Mouse (Mus musculus) kidney, embryonic 16.5 days (tissue): ENCODE measurements at regions not wholly inside any gene's neighbourhood (a gene's known extent, or its start where the extent isn't known, plus 50 kb on each side); places are given as distances from the start of the nearest gene placed in this dataset.

ENCODE experiments used
- ATAC-seq: fragments of 200-750 bp; cut with Nextera tagmentation; 2 replicates; pipeline ENCODE4 v1.8.0; 2017; ENCODE audit warnings: moderate TSS enrichment; ENCODE audit not compliant: low FRiP score, low TSS enrichment
- H3K27ac ChIP-seq: fragments of 300-500 bp; sonication (generic); 2 replicates; pipeline ENCODE4 v1.5.1; 2014; ENCODE audit warnings: low read length
- H3K27me3 ChIP-seq: fragments of 300-500 bp; sonication (generic); 2 replicates; pipeline ENCODE4 v1.6.1; 2014; ENCODE audit warnings: low read length, control low read depth, mixed read lengths; ENCODE audit not compliant: insufficient read depth
- H3K36me3 ChIP-seq: fragments of 300-500 bp; sonication (generic); 2 replicates; pipeline ENCODE4 v1.6.1; 2014; ENCODE audit warnings: low read length, control low read depth, mixed read lengths; ENCODE audit not compliant: insufficient read depth
- H3K4me1 ChIP-seq: fragments of 300-500 bp; sonication (generic); 2 replicates; pipeline ENCODE4 v1.6.1; 2014; ENCODE audit warnings: low read length, control low read depth, mixed read lengths; ENCODE audit not compliant: insufficient read depth
- H3K4me2 ChIP-seq: fragments of 300-500 bp; sonication (generic); replicated peaks from 2 replicates; pipeline ENCODE4 v1.6.1; 2014; ENCODE audit warnings: low read depth, low read length
- H3K4me3 ChIP-seq: fragments of 300-500 bp; sonication (generic); 2 replicates; pipeline ENCODE4 v1.5.1; 2014; ENCODE audit warnings: mild to moderate bottlenecking, low read length
- H3K9ac ChIP-seq: fragments of 300-500 bp; sonication (generic); replicated peaks from 2 replicates; pipeline ENCODE4 v1.6.1; 2014; ENCODE audit warnings: low read length
- H3K9me3 ChIP-seq: fragments of 300-500 bp; sonication (generic); 2 replicates; pipeline ENCODE4 v1.6.1; 2016; ENCODE audit warnings: low read length, control low read depth
- WGBS: fragments of 180-500 bp; shearing (Covaris S2); extraction: QIAGEN DNeasy Blood & Tissue Kit; methylation state at CpG from one replicate; pipeline ENCODE4 v1.1.7; 2014; 5-methylcytosine and 5-hydroxymethylcytosine counted together

DNA sequence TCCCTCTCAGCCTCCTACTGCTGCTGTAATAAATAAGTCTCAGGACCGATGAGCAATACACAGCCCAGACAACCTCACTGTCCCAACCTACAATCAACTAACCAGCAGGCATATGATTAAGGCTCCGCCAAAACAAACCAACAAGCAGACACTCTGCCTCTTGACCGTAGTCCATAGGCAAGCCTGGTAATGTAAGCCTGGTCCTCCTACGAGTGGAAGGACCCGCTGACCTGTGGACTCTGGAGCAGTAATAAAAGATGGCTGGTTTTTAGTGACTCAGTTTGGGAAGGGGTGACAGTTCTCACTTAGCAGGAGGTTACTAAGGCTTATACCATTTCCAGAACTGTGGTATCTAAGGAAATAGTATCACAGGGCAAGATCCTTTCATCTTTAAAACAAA, 53.4 kb downstream of the Gm47996 start:
- Histone ChIP-seq H3K4me3 (no peak overlapping the region), H3K4me2 (no peak overlapping the region), H3K27me3 (no peaks in the 10 kb centered on the region), H3K9ac (no peak overlapping the region), H3K9me3 (no peaks in the 10 kb centered on the region), H3K27ac (0 out of 2 replicates have a peak overlapping the region, but pooled peaks have one; percentile 24), H3K4me1 (0 out of 2 replicates have a peak, but pooled peaks cover 3% of the 10 kb centered on the region), H3K36me3 (no peaks in the 10 kb centered on the region)
- WGBS, result 40% methylated on average over 5 of the region's 5 CpGs
- ATAC-seq, result peak; percentile 62

GRCm38 (mm10) chr1:151263830-151264229, 53.9 kb downstream of the Gm47996 start:
- no peak for ATAC-seq
- 59% methylated on average over 2 of the region's 2 CpGs for WGBS
- H3K4me1 ChIP-seq, result 0 out of 2 replicates have a peak, but pooled peaks cover 3% of the 10 kb centered on the region

GRCm38 (mm10) chr1:151264789-151265188, 54.9 kb downstream of the Gm47996 start:
- 0 out of 2 replicates have a peak, but pooled peaks cover 3% of the 10 kb centered on the region for H3K4me1 ChIP-seq
- H3K9me3 ChIP-seq, result no peaks in the 10 kb centered on the region
- no peaks in the 10 kb centered on the region for H3K27me3 ChIP-seq
- H3K4me3 ChIP-seq, result no peak overlapping the region
- no peak overlapping the region for H3K27ac ChIP-seq
- no peak overlapping the region for H3K9ac ChIP-seq
- H3K36me3 ChIP-seq, result no peaks in the 10 kb centered on the region
- no peak overlapping the region for H3K4me2 ChIP-seq
- no peak for ATAC-seq
- WGBS, result 92% methylated on average over 6 of the region's 6 CpGs

More at GRCm38 (mm10) chr1:151263830-151264229, 53.9 kb downstream of the Gm47996 start:
- Histone ChIP-seq H3K4me2 (no peak overlapping the region), H3K27ac (no peak overlapping the region), H3K36me3 (no peaks in the 10 kb centered on the region), H3K9ac (no peak overlapping the region), H3K9me3 (no peaks in the 10 kb centered on the region), H3K4me3 (no peak overlapping the region), H3K27me3 (no peaks in the 10 kb centered on the region)

- H3K9ac ChIP-seq, result no peak overlapping the region
- no peaks in the 10 kb centered on the region for H3K9me3 ChIP-seq
- no peak for ATAC-seq
- H3K36me3 ChIP-seq, result no peaks in the 10 kb centered on the region
- H3K27me3 ChIP-seq, result no peaks in the 10 kb centered on the region
- peaks cover 6% of the 10 kb centered on the region; the same call in 1 of the 2 replicates for H3K4me1 ChIP-seq
- H3K27ac ChIP-seq, result no peak overlapping the region
- H3K4me2 ChIP-seq, result no peak overlapping the region
- WGBS, result 71% methylated on average over 5 of the region's 5 CpGs
- no peak overlapping the region for H3K4me3 ChIP-seq
These were observed 55.7 kb downstream of the Gm47996 start for GRCm38 (mm10) chr1:151265590-151265989.

DNA sequence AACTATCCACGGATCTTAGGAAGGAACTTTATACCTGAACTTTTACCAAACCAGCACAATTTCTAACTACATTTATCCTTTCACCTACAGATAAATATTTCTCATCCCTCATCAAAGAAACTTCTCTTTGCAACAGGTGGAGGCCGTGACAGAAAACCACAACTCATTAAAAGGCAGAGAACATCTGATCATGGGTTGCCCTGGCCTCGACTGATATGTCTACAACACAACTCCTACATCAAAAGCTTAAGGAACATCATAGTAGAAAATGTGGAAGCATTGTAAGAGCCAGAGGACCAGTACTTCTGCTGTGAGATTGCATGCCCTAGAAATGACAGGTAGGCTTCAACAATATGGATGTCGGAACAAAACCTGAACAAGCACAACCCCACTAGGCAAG, 56.8 kb downstream of the Gm47996 start:
- Histone ChIP-seq H3K4me2 (no peak overlapping the region), H3K27ac (no peak overlapping the region), H3K9me3 (no peaks in the 10 kb centered on the region), H3K9ac (no peak overlapping the region), H3K4me3 (no peak overlapping the region), H3K4me1 (peaks cover 9% of the 10 kb centered on the region; the same call in 1 of the 2 replicates), H3K36me3 (no peaks in the 10 kb centered on the region), H3K27me3 (no peaks in the 10 kb centered on the region)
- WGBS, result 89% methylated on average over 4 of the region's 4 CpGs
- ATAC-seq, result no peak

GRCm38 (mm10) chr1:151270691-151271090, 60.8 kb downstream of the Gm47996 start:
- no peak for ATAC-seq
- Histone ChIP-seq H3K4me3 (no peak overlapping the region), H3K9ac (no peak overlapping the region), H3K27me3 (no peaks in the 10 kb centered on the region), H3K27ac (no peak overlapping the region), H3K4me2 (no peak overlapping the region), H3K9me3 (no peaks in the 10 kb centered on the region), H3K4me1 (peaks cover 6% of the 10 kb centered on the region; the same call in 1 of the 2 replicates), H3K36me3 (no peaks in the 10 kb centered on the region)
- WGBS, result 40% methylated on average over 8 of the region's 8 CpGs

GRCm38 (mm10) chr1:151274306-151274705, 64.4 kb downstream of the Gm47996 start:
- Histone ChIP-seq H3K9me3 (no peaks in the 10 kb centered on the region), H3K4me3 (no peak overlapping the region), H3K27me3 (no peaks in the 10 kb centered on the region), H3K9ac (no peak overlapping the region), H3K4me2 (no peak overlapping the region), H3K36me3 (no peaks in the 10 kb centered on the region), H3K4me1 (peaks cover 6% of the 10 kb centered on the region; the same call in 1 of the 2 replicates), H3K27ac (no peak overlapping the region)
- WGBS, result 81% methylated on average over 4 of the region's 4 CpGs
- ATAC-seq, result no peak

DNA sequence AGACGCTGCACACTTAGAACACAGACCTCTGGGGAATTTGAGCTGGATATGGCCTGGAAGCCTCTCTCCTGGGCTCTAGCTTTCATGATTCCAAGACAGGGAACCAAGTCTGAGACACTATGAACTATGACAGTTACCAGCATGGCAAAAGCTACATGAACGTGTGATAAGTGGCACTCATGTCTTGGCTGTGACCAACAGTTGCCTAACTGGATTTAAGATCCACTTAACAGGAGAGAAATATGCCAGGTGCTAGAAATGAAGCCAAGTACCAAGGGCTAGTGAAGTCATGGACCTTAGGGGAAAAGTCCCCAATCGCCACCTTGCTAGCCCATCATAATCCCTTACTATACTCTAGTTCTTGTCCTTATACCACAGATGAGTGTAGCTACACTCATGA, 65.7 kb downstream of the Gm47996 start:
- peaks cover 3% of the 10 kb centered on the region; the same call in 1 of the 2 replicates for H3K4me1 ChIP-seq
- no peaks in the 10 kb centered on the region for H3K36me3 ChIP-seq
- no peaks in the 10 kb centered on the region for H3K27me3 ChIP-seq
- H3K4me2 ChIP-seq, result no peak overlapping the region
- no peak overlapping the region for H3K4me3 ChIP-seq
- no peaks in the 10 kb centered on the region for H3K9me3 ChIP-seq
- no peak overlapping the region for H3K27ac ChIP-seq
- ATAC-seq, result no peak
- H3K9ac ChIP-seq, result no peak overlapping the region
- WGBS, result 86% methylated on average over 3 of the region's 3 CpGs

DNA sequence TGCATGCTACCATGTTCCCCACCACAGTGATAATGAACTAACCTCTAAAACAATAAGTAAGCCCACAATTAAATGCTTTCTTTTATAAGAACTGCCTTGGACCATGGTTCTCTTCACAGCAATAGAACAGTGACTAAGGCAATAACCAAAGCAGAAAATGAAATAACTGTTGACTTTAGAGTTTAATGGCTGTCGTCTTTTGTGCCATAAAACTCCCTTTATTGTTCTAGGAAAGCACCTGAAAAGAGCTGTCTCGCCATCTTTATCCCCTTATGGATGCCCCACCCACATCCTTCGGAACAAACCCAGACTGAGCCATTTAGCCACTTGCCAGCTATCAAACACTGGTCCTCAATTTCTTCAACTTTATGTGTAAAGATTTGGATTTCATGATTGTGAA, 64.3 kb upstream of the Ivns1abp start:
- H3K9ac ChIP-seq, result no peak overlapping the region
- H3K4me3 ChIP-seq, result no peak overlapping the region
- no peaks in the 10 kb centered on the region for H3K4me1 ChIP-seq
- H3K27ac ChIP-seq, result no peak overlapping the region
- H3K36me3 ChIP-seq, result no peaks in the 10 kb centered on the region
- no peaks in the 10 kb centered on the region for H3K9me3 ChIP-seq
- ATAC-seq, result no peak
- no peaks in the 10 kb centered on the region for H3K27me3 ChIP-seq
- 69% methylated on average over 3 of the region's 3 CpGs for WGBS
- no peak overlapping the region for H3K4me2 ChIP-seq

GRCm38 (mm10) chr1:151285045-151285444, 59.2 kb upstream of the Ivns1abp start:
- H3K4me3 ChIP-seq, result no peak overlapping the region
- no peak overlapping the region for H3K9ac ChIP-seq
- H3K27me3 ChIP-seq, result no peaks in the 10 kb centered on the region
- ATAC-seq, result no peak
- no peak overlapping the region for H3K27ac ChIP-seq
- H3K4me1 ChIP-seq, result peaks cover 9% of the 10 kb centered on the region; the same call in 1 of the 2 replicates
- H3K36me3 ChIP-seq, result no peaks in the 10 kb centered on the region
- no peaks in the 10 kb centered on the region for H3K9me3 ChIP-seq
- WGBS, result 87% methylated on average over 7 of the region's 7 CpGs
- H3K4me2 ChIP-seq, result no peak overlapping the region
